Mouse (Mus musculus) A20 (cell line): ENCODE data around the gene Cit.
A peak's percentile ranks its signal among the peaks of the same experiment; 100 is the strongest.

ENCODE experiments used
- DNase-seq: peaks from one replicate; pipeline ENCODE4 v3.0.0-alpha.2; 2011; ENCODE audit warnings: low read depth, low spot score

The Cit gene

DNA sequence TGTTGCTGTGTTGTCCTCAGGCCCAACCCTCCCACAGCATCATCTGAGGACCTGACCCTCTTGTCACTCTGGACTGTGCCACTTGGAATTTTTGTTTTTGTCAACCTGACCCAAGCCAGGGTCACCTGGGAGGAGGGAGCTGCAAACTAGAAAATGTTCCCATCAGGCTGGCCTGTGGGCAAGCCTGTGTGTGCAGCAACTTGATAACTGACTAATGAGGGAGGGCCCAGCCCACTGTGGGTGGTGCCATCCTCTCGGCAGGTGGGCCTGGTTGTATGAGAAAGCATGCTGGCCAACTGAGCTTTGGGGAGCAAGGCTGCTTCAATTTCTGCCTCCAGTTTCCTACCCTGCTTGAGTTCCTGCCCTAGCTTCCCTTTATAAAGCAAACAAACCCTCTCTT lies 113.3 kb downstream of the Cit start:
- DNase-seq = no peak

DNA sequence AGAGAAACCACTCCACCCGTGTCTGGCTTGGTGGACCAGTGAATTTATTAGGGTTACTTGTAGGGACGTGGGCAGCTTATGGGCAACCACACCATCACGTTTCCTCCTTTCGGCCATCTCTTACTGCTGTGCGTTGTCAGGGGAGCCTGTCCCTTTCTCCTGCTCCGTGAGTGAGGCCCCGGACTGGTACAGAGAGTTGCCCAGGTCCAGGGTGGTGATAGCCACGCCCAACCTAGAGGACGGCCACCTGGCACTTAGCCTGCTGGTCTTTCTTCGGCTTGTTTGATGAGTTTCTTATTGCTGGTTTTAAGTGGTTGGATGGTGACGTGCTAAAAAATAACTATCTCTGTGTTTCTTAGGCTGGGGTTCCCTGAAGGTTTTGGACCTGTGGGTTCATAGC lies 113.7 kb downstream of the Cit start:
- DNase-seq = no peak

DNA sequence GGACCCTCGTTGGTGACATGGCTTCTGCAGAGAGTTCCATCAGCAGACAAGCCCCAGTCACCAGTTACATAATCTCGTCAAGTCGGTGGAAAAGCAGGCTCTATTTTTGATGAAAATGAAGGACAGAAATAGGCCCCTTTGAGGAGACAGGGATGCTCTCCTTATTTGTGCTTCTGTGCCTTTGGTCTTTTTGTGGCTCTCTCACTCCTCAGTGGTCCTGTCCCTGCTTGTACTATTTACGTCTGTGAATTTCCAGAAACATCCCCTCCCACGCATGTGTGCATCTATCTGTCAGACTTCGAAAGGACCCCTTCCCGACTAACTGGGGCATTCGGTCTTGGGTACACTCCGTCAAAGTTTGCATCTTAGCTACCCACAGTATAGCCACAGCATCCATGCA lies 116.7 kb downstream of the Cit start:
- no peak for DNase-seq

DNA sequence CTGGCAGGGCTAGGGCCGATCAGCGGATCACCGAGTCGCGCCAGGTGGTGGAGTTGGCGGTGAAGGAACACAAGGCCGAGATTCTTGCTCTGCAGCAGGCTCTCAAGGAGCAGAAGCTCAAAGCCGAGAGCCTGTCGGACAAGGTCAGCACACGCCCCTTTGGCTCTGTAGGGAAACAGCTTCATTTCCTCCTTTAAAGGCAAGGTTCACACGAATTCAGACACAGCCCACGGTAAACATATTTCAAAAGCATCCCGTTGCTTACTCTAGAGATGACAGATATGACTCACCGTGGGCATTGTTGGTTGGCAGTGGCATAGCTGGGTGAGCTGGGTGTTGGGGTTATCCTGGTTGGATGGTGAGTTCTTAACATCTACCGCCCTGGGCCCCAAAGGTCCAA lies 126.2 kb downstream of the Cit start:
- no peak for DNase-seq

DNA sequence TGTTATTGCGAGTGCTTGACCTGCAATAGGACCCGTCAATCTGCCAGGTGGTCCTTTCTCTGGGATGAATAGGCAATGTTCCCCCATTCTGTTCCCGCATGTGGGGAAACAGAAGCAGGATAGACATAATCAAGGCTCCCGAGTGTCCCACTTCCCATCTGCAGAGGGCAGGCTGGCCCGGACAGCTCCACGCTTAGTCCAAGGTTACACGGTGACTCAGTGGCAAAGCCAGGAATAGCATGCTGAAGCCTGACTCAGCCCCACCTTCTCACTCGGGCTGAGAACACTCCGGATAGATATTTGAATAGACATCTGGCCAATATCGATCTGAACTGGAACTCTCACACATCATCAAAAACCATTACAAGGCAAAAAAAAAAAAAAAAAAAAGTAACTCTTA lies 130.6 kb downstream of the Cit start:
- no peak for DNase-seq

DNA sequence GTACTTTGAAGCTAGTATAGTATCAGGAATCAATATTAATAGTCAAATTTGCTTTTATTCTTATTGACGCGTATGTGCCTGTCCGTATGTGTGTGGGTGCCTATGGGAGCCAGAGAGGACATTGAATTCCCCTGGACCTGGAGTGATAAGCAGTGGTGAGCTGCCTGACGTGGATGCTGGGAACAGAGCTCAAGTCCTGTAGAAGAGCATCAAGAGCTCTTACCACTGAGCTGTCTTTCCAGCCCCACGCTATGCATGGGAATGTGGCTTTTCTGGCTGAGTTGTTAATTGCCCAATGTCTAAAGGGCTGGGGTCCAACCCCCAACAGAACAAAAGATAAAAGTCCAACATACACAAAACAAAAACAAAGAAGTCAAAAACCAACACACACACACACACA lies 131.4 kb downstream of the Cit start:
- no peak for DNase-seq

DNA sequence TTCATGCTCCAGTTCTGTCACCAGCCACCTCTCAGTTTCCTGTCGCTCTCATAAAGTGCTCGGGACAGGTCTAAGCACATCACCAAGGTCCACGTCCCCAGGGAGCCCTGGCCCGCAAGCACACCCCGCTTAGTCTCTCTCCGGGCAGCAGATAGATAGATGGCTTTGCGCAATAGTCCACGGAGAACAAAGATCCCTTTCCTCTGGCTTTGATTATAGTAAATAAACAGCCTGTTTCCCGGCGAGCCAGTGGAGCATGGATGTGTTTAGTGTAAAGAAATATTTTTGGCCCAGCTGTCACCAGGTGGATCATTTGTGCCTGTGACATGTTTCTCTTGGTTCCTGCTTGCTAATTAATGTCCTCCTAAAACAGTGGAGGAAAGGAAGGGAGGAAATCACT lies 132.2 kb downstream of the Cit start:
- no peak for DNase-seq

DNA sequence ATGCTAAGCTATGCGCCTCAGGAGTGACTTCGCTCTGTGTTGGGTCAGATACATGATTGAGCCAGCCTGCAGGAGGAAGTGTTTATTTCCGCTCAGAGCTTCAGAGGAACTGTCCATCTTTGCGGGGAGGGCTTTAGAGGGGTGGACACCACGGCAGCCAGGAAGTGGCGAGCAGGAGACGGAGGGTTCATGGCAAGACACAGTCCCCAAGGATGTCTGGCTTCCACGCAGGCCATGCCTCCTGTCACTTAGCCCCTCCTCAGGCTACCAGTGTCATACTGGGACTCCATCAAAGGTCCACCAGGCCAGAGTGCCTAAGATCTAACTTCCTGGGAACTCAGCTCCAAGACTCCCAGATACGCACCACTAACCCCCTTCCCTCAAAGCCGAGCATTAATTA lies 132.7 kb downstream of the Cit start:
- no peak for DNase-seq

DNA sequence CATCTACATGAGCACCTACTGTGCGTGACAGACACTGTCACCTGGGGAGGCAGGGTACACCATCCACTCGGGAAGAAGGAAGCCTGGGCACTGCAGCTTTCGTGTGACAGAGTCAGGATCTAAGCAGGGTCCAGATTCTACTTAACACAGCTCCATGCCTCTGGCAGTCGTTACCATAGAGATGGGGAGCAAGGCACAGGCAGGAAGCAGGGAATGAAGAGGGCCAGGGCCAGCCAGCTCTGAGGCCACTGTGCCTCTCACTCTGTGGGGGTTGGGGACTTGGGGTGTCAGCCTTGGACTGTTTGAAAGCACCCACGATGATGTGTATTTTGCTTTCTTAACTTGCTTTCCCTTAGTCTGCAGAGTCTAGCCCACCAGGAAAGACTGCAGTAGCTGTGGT lies 133.2 kb downstream of the Cit start:
- DNase-seq = no peak

DNA sequence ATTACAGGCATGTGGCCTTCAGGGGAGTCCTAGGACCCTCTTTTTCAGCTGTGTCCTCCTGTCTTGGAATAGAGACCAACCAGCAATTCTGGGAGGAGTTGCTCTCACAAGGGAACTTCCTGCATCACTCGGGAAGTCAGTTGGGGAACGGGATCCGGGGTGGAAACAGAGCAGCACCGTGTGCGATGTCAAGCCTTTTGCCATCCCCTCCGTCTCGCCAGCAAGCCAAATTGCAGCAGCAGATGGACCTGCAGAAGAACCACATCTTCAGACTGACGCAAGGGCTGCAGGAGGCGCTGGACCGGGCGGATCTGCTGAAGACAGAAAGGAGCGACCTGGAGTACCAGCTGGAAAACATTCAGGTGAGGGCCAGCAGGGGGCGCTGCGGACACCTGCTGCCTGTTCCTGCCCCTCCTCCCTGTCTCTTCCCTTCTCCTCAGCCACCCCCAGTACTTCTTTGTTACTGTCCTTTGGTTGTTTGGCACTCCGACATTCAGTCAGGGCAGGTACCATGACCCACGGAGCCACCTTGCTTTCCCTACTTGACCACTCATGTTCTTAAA lies 134.1 kb downstream of the Cit start:
- peak; percentile 35 for DNase-seq

DNA sequence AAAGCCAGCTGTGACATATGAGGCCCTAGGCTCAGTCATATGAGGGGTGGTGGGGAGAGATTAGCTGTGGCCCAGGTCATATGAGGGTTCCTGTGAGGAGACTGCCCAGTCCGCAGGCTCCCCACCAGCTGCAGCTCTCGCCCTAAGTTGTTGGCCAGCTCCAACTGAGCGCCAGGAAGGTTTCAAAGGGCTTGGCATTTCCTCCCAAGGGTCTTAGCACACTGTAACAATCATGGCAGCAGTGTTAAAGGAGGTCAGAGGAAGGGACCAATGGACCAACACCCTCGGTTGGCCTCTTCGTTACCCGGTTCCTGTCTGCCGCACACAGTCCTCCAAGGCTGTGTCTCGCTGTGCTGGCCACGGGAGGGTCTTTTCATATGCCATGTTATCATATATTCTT lies 135.5 kb downstream of the Cit start:
- no peak for DNase-seq

DNA sequence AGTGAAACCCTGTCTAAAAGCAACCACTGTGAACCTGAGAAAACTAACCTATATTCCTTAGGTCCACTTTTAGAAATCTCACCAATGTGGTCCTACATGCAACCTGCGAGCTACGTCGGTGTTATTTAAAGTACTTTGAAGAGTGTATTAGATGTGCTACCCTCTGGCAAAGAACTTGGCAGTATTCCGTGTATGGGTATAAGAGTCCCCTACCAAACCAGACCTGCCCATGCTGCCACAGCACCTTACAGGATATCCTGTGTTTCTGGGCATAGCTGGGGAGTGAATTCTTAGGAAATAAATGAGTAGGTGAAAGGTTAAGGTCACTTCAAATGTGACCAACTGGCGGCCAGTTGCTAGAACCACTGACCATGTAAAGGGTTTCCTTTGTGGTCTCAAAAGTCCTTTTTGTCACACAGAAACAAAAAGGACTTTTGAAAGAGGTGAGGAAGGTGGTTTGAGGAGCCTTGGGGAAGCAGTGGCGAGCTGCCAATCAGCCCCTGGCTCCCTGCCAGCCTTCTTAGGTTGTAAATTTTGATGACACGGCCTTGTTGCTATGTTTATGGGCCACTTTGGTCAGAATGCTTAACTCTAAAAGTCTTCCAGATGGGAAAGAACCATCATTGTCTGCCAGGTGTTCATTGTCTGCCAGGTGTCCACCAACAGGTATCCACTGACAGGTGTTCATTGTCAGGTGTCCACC lies 137.7 kb downstream of the Cit start:
- no peak for DNase-seq

DNA sequence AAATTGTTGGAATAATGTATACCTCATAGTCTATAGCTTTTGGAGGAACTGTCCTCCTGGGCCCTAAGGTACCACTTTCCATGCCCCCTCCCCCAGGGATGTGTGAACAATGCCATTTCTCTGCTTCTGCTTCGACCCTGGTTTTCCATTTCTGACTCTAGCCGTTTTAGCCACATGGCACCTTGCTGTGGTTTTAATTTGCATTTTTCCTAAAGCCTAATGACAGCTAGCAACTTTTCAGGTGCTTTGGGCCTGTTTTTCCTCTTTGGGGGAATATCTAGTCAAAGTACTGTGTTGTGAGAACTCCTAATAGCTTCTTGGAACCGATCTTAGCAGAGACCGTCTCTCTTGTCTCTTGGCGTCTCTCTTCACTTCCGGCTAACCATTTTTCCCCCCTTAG lies 139.3 kb downstream of the Cit start:
- DNase-seq = no peak

DNA sequence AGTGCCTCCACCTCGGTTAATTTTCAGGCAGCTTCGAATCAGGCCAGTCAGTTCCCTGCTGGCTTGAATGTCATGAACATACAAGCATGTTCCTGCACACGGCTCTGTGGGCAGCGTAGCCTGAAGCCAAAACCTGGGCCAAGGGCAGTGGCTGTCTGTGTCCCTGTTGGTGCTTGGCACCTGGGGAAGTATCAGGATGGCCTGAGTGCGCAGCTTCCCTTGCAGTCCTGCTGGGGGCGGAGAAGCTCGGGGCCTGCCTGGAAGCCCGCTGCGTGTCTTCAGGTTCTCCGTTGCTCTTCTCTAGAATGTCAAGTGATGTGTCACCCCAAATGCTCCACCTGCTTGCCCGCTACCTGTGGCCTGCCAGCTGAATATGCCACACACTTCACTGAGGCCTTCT lies 140.0 kb downstream of the Cit start:
- no peak for DNase-seq

DNA sequence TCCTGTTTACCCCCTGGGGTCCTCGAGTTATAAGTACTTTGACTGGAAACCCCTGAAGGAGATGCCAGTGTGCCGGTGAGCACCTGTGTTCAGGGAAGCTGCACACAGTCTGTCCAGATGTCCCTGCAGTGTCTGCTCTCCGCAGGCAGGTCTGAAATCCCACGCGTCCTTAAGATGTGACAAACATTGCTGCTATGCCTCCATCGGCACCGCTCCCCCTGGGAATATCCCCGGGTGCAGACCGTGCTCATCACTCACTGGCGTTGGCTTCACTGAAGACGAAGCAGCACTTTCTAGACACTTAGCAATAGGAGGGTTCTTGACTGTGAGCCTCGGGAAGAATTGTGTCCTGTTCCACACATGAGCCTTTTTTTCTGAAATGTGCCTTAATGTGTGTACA lies 142.2 kb downstream of the Cit start:
- DNase-seq = no peak

DNA sequence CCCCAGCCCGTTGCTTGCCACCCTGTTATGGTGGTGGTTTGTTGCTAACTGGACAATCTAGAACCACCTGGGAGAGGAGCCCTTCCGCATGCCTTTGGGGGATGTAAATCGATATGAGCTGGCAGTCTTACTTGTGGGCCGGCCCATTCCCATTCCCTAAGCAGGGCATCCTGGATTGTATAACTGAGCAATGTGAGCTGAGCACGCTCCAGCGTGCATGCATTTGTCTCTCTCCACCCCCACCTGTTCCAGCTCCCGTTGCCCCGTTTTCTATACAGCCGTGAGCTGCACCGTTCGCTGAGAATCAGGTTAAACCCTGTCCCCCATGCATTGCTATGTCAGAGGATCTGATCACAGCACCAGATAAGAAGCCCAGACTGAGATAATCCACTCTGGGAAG lies 146.6 kb downstream of the Cit start:
- no peak for DNase-seq

DNA sequence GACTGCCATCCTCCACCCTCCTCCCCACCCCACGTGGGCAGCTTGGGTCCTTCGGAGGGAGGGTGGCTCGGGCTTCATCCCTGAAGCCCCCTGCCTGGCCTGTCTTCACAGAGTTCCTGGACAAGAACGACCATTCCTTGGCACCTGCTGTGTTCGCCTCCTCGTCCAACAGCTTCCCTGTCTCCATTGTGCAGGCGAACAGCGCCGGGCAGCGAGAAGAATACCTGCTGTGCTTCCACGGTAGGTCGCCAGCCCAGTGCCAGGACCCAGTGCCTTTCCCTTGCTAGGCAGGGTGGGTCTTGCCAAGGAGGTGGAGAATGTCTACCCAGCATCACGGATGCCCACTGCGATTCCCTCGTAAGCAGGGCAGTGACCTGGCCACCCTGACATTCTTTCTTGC lies 149.0 kb downstream of the Cit start:
- no peak for DNase-seq

DNA sequence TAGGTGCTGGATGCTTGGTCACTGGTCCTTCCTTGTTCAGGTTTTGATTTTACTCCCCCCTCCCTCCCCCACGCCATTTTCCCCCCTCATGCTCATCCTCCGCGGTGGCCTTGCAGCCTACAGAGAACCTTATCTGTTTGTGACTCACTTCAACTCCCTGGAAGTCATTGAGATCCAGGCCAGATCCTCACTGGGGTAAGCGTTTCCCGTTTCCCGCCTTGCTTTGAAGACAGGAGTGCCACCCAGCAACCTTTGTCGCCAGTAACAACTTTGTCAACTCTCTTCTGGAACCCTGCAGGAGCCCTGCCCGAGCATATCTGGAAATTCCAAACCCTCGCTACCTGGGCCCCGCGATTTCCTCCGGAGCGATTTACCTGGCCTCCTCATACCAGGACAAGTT lies 152.3 kb downstream of the Cit start:
- no peak for DNase-seq

DNA sequence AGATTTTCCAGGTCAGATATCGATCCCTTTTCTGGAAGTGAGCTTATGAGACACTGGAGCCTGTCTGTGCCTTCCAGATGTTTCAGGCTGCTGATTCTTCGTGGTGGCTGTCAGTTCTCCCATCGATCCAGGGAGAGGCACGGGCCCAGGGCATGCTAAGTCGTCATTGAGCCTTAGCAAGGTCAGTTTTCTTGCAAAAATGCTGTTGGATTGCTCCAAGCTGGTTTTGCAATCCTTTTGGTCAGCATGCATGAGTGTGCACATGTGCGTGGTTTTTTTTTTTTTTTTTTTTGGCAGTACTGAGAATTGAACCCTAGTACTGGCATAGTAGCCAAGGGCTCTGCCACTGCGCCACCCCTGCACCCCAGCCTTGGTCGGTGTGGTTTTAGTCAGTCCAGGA lies 158.1 kb downstream of the Cit start:
- DNase-seq = no peak

DNA sequence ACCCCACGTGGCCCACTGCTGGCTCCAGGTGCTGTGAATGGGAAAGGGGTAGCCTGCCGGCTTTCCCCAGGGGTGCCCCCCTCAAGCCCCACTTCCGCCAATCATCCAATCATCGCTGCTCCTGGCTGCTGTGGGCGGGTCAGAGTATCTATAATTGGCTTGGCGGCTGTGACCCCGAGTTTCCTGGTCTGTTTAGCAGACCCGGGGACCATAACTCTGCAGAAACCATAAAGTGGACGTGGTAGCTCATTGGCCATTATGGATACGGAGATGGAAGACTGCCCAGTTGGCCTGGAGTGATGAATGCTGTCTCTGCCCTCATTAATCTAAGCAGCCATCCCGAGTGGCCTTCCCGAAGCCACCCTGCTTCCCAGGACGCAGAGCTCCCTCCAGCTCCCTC lies 158.7 kb downstream of the Cit start:
- DNase-seq = no peak

DNA sequence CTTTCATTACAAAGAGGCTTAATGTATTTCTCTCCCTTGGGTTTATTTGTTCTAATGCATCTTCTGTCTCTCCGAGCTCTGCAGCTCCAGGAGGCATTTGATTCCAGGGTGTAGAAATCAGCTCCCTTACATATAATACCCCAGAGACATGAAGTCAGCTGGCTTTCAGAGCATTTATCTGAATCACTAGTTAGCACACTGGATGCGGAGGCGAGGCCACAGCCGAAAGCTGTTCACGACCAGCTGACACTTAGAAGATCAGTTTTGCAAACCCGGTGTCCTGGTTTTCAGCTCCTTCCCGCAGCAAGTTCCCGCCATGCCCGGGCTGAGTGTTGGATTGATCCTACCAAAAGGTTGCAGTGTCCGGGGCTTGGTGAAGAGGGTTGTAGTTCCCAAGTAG lies 159.2 kb downstream of the Cit start:
- DNase-seq = no peak

DNA sequence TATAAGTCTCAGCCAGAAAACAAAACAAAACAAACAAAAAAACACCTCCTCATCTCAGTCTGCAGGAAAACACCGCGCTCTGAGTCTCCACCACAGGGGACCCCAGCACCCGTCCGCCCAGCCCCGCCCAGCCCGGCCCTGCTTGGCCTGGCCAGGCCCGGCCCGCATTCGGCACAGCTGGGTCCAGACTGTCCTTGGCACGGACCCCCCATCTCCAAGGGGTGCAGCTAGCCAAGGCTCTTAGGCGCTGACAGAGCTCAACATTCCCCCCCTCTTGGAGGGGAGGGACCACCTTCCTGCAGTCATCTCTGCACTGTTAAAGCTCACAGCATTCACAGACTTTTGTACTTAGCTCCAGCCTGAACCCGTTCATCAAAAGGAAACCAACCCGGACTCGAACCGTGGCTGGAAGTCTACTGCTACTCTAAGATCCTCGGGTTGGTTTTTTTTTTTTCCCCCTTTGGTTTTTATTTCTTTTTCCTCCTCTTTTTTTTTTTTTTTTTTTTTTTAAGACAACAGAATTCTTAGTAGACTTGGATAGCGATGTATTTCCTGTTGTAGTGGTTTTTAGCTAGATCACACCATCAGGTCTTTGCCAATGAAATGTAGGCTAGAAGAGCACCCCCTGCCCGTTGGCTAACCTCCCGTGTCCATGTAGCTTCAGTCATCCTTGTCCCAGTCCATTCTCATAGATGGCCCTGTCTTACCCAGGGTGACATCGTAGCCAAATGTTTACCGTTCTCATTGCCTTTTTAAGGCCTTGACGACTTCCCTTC lies 161.4 kb downstream of the Cit start:
- peak; percentile 43 for DNase-seq

DNA sequence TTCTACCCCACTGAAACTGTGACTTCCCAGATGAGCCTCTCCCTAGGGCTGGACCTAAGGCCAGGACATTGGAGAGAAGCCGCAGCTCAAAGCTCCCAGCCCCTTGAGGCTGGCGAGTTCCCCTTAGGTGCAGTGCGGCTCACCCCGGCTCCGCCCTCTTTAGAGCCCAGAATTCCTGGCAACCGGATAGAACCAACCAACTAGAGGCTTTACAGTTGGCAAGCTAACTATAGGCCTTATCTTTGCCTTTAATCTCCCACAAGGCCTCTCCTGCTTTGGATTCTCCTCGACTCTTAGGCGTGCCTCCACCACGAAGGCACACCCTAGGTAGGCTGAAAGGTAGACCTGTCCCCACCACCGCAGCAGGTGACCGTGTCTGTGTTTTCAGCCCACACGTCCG lies 162.6 kb downstream of the Cit start:
- DNase-seq = no peak
